Mouse (Mus musculus) lung, postnatal 0 days (tissue): ENCODE measurements at regions not wholly inside any gene's neighbourhood (a gene's known extent, or its start where the extent isn't known, plus 50 kb on each side); places are given as distances from the start of the nearest gene placed in this dataset.

Experiments
- CTCF ChIP-seq: IDR thresholded peaks from 2 replicates; pipeline ENCODE4 v1.5.1; 2016; ENCODE audit warnings: antibody characterized with exemption, mild to moderate bottlenecking
- EP300 ChIP-seq: IDR thresholded peaks from 2 replicates; pipeline ENCODE4 v1.6.1; 2016; ENCODE audit warnings: antibody characterized with exemption, mild to moderate bottlenecking, control low read depth

DNA sequence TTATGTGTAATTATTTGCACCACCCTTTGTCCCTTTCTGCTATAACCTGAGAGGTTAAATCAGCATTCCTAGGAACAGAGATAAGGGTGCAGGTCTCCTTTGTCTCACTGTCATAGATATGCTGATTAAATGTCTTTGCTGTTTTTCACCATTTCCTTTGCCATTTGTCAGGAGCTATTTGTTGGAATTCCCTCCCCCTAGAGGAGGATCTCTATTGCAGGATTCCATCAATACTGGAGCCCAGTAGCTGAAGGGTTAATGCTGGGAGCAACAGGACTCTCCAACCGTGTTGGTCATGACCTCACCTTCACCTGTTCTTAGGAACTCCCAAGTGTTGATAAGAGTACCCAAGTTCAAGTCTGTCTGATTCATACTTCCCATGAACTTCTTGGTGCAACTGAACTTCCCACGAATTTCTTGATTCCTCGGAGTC lies 172.0 kb upstream of the Plxnc1 start:
- peak; percentile 13; the same call in 1 of the 2 replicates for TF ChIP-seq CTCF
- peak; percentile 67 for TF ChIP-seq EP300
